Mouse (Mus musculus) ES-Bruce4 (cell line): Measurements from ENCODE around the gene Tecpr2.

Source experiments
- CTCF ChIP-seq: IDR thresholded peaks from one replicate; pipeline ENCODE4 v1.8.1; 2011; ENCODE audit warnings: low read depth, low read length
- POLR2A ChIP-seq: IDR thresholded peaks from one replicate; pipeline ENCODE4 v1.8.1; 2011; ENCODE audit warnings: low read length; ENCODE audit not compliant: insufficient read depth

- TF ChIP-seq POLR2A (no peak), CTCF (no peak)
These were observed 87.7 kb downstream of the Tecpr2 start for GRCm38 (mm10) chr12:110976589-110977344.
